Mouse (Mus musculus): ENCODE measurements around the gene Fhit. TPM values are rescaled to one million over a fixed set of nuclear protein-coding genes. Genes with fewer than 3 reads are reported as not detected.

Gene Fhit
- polyA plus RNA-seq, 1 experiment from 2014 or later: 5.6 TPM

DNA sequence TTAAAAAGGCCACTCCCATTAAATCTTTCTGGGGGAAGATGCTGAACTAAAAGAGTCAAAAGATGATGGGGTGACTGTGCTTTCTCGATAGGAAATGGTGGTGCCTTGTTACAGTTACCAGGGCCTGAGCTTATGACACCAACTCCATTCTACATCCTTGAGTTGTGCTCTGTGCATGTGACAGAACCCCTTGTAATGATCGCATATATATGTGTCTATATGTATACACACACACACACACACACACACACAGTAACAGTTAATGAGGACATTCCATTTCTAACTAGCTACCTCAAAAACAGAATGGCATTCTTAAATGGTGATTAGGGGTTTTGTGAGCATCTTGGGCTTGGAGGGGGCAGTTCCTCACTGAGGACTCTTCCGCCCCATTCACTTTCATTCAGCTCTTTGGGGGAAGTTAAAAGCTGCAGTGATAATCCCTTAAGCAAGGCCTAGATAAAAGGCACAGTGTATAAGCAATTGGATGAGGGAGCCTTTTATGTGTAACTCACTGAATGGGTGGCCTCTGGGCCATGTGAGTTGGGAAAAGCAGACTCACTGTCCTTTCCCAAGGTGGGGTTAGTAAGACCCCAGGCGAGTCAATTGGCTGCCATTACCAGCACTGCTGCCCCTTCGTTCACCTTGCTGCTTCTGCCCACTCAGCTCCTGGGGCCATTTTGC, 449.9 kb downstream of the Fhit start:
- H3K4me1 ChIP-seq (ENCODE audit: control insufficient read depth, insufficient read depth, low read length): no peaks in the 10 kb centered on the region
- WGBS (ENCODE audit: insufficient replicate concordance): 84% methylated on average over 5 of the region's 5 CpGs
- no peak overlapping the region for H3K4me2 ChIP-seq
- H3K9me3 ChIP-seq (replicated peaks; ENCODE audit: control insufficient read depth, low read length): no peaks in the 10 kb centered on the region
- H3K36me3 ChIP-seq (ENCODE audit: control insufficient read depth, insufficient read depth, low read length): no peaks in the 10 kb centered on the region
- H3K4me3 ChIP-seq (ENCODE audit: low read depth, low read length): no peak overlapping the region
- H3K27ac ChIP-seq (ENCODE audit: low read depth, low read length): no peak overlapping the region
- H3K27me3 ChIP-seq (ENCODE audit: control insufficient read depth, insufficient read depth, low read length): no peaks in the 10 kb centered on the region
- no peak overlapping the region for H3K9ac ChIP-seq (ENCODE audit: low read depth, low read length)
- ATAC-seq (replicated peaks; ENCODE audit: insufficient number of reproducible peaks, low FRiP score, low TSS enrichment): no peak

DNA sequence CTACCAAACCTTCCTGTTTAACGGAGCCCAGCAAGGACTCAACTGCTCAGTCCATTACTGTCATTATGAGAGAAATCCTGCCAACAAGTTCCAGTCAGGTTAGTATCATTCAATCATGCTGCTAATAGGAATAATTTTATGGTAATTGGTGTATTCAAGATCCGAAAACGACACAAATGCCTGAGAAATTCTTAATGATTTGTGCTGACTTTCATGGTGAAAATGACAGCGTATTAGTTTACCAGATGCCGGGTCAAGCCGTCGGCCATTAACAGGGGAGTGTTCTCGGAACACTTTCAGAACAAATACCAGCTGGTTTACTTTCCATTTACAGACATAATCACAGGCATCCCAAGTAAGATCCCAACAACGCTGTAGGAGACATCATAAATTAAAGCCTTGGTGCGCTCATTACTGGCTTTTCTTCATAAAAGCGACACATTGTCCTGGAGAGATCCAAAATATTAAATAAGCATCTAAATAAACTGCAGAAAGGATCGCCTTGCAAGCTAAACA, 451.0 kb downstream of the Fhit start:
- WGBS (ENCODE audit: insufficient replicate concordance): 84% methylated on average over 12 of the region's 12 CpGs
- ATAC-seq (replicated peaks; ENCODE audit: insufficient number of reproducible peaks, low FRiP score, low TSS enrichment): no peak

DNA sequence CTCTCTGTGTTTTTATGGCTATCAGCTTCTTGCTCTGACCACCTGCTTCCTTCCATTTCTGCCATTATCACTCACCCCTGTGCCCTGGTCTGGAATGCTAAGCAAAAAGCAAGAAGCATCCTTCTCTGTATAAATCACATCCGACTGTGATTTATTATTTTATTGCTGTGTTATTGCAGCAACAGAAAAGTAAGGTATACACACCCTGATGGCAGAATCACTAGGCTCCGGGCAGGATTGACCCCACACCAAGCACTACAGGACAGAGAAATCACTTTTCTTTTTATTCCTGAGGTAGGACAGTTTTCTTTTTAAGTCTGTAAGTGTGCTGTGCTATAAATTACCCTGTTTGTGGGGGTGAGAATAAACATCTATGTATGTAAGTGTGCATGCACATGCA, 460.1 kb downstream of the Fhit start:
- ATAC-seq (replicated peaks; ENCODE audit: insufficient number of reproducible peaks, low FRiP score, low TSS enrichment): no peak
- WGBS (ENCODE audit: insufficient replicate concordance): 66% methylated on average over 2 of the region's 2 CpGs

More for the DNA sequence above, 451.0 kb downstream of the Fhit start:
- Histone ChIP-seq H3K4me1 (ENCODE audit: control insufficient read depth, insufficient read depth, low read length) (no peaks in the 10 kb centered on the region), H3K9ac (ENCODE audit: low read depth, low read length) (no peak overlapping the region), H3K4me2 (no peak overlapping the region), H3K36me3 (ENCODE audit: control insufficient read depth, insufficient read depth, low read length) (no peaks in the 10 kb centered on the region), H3K27ac (ENCODE audit: low read depth, low read length) (no peak overlapping the region), H3K27me3 (ENCODE audit: control insufficient read depth, insufficient read depth, low read length) (no peaks in the 10 kb centered on the region), H3K4me3 (ENCODE audit: low read depth, low read length) (no peak overlapping the region), H3K9me3 (replicated peaks; ENCODE audit: control insufficient read depth, low read length) (no peaks in the 10 kb centered on the region)

DNA sequence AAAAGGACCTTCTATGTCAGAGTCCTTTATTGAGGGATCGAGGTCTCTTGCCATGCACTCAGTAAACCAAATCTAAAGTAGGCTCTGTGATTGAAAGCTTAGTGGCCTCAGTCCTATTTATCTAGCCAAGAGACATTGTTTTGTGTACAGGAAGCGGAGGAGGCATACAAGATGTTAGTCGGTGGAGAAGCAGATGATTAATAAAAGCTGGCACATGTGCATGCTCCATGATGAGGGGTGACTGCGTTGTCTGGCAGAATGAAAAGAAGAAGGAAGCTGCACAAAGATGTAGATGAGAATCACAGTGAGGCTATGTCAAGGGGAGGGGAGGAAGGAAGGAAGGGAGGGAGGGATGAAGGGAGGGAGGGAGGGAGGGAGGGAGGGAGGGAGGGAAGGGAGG, 481.8 kb downstream of the Fhit start:
- 70% methylated on average over 4 of the region's 4 CpGs for WGBS (ENCODE audit: insufficient replicate concordance)
- Histone ChIP-seq H3K4me2 (no peak overlapping the region), H3K27me3 (ENCODE audit: control insufficient read depth, insufficient read depth, low read length) (no peaks in the 10 kb centered on the region), H3K4me1 (ENCODE audit: control insufficient read depth, insufficient read depth, low read length) (no peaks in the 10 kb centered on the region), H3K9ac (ENCODE audit: low read depth, low read length) (no peak overlapping the region), H3K27ac (ENCODE audit: low read depth, low read length) (no peak overlapping the region), H3K36me3 (ENCODE audit: control insufficient read depth, insufficient read depth, low read length) (no peaks in the 10 kb centered on the region), H3K4me3 (ENCODE audit: low read depth, low read length) (no peak overlapping the region), H3K9me3 (replicated peaks; ENCODE audit: control insufficient read depth, low read length) (no peaks in the 10 kb centered on the region)
- no peak for ATAC-seq (replicated peaks; ENCODE audit: insufficient number of reproducible peaks, low FRiP score, low TSS enrichment)

More for the DNA sequence above, 460.1 kb downstream of the Fhit start:
- Histone ChIP-seq H3K27me3 (ENCODE audit: control insufficient read depth, insufficient read depth, low read length) (no peaks in the 10 kb centered on the region), H3K27ac (ENCODE audit: low read depth, low read length) (no peak overlapping the region), H3K36me3 (ENCODE audit: control insufficient read depth, insufficient read depth, low read length) (no peaks in the 10 kb centered on the region), H3K4me1 (ENCODE audit: control insufficient read depth, insufficient read depth, low read length) (no peaks in the 10 kb centered on the region), H3K4me2 (no peak overlapping the region), H3K4me3 (ENCODE audit: low read depth, low read length) (no peak overlapping the region), H3K9ac (ENCODE audit: low read depth, low read length) (no peak overlapping the region), H3K9me3 (replicated peaks; ENCODE audit: control insufficient read depth, low read length) (no peaks in the 10 kb centered on the region)

DNA sequence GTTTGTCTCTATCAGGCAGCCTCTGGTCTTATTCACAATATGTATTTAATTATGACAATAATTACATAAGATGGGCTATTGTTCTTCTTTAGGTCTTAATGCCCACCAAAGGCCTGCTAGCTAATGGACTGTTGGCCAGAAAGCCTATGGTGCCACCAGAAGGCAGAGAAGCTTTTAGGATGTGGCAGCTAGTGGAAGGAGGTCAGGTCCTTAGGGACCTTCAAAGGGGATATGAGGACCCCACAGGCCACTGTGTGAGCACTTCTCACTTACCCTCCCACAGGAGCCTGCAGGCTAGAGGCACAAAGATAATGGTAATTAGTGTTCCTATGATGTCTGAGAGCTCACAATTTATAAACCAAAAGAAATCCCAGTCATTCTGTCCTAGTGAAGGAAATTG, 482.2 kb downstream of the Fhit start:
- Histone ChIP-seq H3K4me3 (ENCODE audit: low read depth, low read length) (no peak overlapping the region), H3K27me3 (ENCODE audit: control insufficient read depth, insufficient read depth, low read length) (no peaks in the 10 kb centered on the region), H3K27ac (ENCODE audit: low read depth, low read length) (no peak overlapping the region), H3K4me2 (no peak overlapping the region), H3K9me3 (replicated peaks; ENCODE audit: control insufficient read depth, low read length) (no peaks in the 10 kb centered on the region), H3K4me1 (ENCODE audit: control insufficient read depth, insufficient read depth, low read length) (no peaks in the 10 kb centered on the region), H3K9ac (ENCODE audit: low read depth, low read length) (no peak overlapping the region), H3K36me3 (ENCODE audit: control insufficient read depth, insufficient read depth, low read length) (no peaks in the 10 kb centered on the region)
- no peak for ATAC-seq (replicated peaks; ENCODE audit: insufficient number of reproducible peaks, low FRiP score, low TSS enrichment)

DNA sequence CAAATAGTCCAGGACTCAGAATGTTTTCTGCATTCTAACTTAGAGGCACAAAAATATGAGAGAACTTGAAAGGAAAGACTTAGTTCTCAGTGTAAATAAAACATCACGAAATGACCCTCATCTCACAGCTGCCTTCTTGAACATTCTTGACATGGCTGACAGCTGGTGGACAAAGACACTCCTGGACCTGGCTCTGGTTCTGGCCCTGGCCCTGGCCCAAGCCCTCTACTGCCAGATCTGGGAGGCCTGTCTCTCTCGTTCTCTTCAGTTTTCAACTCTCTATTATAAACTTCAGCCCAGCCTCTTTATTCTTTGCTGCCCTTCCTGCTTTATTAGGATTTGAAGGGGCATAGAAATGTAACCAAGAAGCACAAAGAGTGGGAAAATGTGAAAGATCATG, 484.2 kb downstream of the Fhit start:
- ATAC-seq (replicated peaks; ENCODE audit: insufficient number of reproducible peaks, low FRiP score, low TSS enrichment): no peak
- H3K27ac ChIP-seq (ENCODE audit: low read depth, low read length): no peak overlapping the region
- no peak overlapping the region for H3K9ac ChIP-seq (ENCODE audit: low read depth, low read length)
- no peaks in the 10 kb centered on the region for H3K36me3 ChIP-seq (ENCODE audit: control insufficient read depth, insufficient read depth, low read length)
- H3K4me1 ChIP-seq (ENCODE audit: control insufficient read depth, insufficient read depth, low read length): no peaks in the 10 kb centered on the region
- WGBS (ENCODE audit: insufficient replicate concordance): 64% methylated on average over 2 of the region's 2 CpGs
- no peak overlapping the region for H3K4me3 ChIP-seq (ENCODE audit: low read depth, low read length)
- no peaks in the 10 kb centered on the region for H3K27me3 ChIP-seq (ENCODE audit: control insufficient read depth, insufficient read depth, low read length)
- H3K9me3 ChIP-seq (replicated peaks; ENCODE audit: control insufficient read depth, low read length): no peaks in the 10 kb centered on the region
- no peak overlapping the region for H3K4me2 ChIP-seq

DNA sequence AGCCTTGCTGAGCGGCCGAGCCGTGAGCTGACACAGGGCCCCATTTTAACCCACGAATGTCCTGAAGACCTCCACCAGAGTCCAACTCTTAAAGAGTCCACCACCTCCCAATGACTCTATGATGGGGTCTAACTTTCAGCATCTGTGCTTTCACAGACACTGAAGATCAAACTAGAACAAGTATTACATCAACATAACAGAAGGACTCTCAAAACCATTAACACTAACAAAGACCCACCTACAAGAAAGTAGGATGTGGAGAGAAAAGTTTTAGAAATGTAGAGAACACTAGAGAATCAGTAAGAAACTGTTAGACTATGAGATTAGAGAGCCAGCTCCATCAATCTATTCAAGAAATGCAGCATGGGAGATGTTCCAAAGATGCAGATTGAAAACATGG, 501.6 kb downstream of the Fhit start:
- H3K9me3 ChIP-seq (replicated peaks; ENCODE audit: control insufficient read depth, low read length): no peaks in the 10 kb centered on the region
- 83% methylated on average over 4 of the region's 4 CpGs for WGBS (ENCODE audit: insufficient replicate concordance)
- no peaks in the 10 kb centered on the region for H3K4me1 ChIP-seq (ENCODE audit: control insufficient read depth, insufficient read depth, low read length)
- H3K27me3 ChIP-seq (ENCODE audit: control insufficient read depth, insufficient read depth, low read length): no peaks in the 10 kb centered on the region
- H3K4me2 ChIP-seq: no peak overlapping the region
- H3K4me3 ChIP-seq (ENCODE audit: low read depth, low read length): no peak overlapping the region
- H3K9ac ChIP-seq (ENCODE audit: low read depth, low read length): no peak overlapping the region
- no peaks in the 10 kb centered on the region for H3K36me3 ChIP-seq (ENCODE audit: control insufficient read depth, insufficient read depth, low read length)
- no peak overlapping the region for H3K27ac ChIP-seq (ENCODE audit: low read depth, low read length)
- no peak for ATAC-seq (replicated peaks; ENCODE audit: insufficient number of reproducible peaks, low FRiP score, low TSS enrichment)

DNA sequence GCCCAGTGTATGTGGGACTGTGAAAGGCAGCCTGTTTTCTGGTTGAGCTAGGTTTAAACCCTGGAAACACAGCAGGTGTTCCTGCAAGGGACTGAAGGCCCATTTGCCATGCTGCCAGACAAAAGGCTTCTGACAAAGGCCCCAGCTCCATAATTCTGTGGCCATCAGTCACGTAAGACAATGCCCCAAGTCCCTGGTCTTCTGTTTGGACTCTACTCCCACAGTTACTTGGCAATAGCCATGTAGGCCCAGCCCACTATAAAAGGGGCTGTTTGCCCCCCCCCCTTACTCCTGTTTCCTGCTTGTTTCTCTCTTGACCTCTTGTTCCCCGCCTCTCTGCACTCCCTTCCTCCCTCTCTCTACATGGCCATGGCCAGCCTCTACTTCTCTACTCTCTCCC, 502.5 kb downstream of the Fhit start:
- Histone ChIP-seq H3K4me2 (no peak overlapping the region), H3K9ac (ENCODE audit: low read depth, low read length) (no peak overlapping the region), H3K36me3 (ENCODE audit: control insufficient read depth, insufficient read depth, low read length) (no peaks in the 10 kb centered on the region), H3K27me3 (ENCODE audit: control insufficient read depth, insufficient read depth, low read length) (no peaks in the 10 kb centered on the region), H3K4me3 (ENCODE audit: low read depth, low read length) (no peak overlapping the region), H3K27ac (ENCODE audit: low read depth, low read length) (no peak overlapping the region), H3K9me3 (replicated peaks; ENCODE audit: control insufficient read depth, low read length) (no peaks in the 10 kb centered on the region), H3K4me1 (ENCODE audit: control insufficient read depth, insufficient read depth, low read length) (no peaks in the 10 kb centered on the region)
- no peak for ATAC-seq (replicated peaks; ENCODE audit: insufficient number of reproducible peaks, low FRiP score, low TSS enrichment)
- 77% methylated on average over 2 of the region's 2 CpGs for WGBS (ENCODE audit: insufficient replicate concordance)

DNA sequence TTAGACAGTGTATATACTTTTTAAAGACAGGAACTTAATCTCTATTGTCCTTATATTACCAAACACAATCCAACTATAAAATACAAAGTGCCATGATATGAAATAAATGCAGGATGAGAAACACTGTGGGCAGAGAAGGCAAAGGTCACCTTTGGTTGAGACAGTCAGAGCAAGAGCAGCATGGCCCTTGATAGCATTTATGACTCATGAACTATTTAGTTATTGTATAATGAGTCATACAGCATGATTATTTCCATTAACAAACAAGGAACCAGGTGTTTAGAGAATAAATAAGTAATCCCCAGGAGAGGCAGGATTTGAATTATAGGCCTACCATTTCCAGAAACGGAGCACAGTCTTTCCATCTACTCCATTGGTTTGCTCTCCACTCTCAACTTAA, 503.6 kb downstream of the Fhit start:
- Histone ChIP-seq H3K4me2 (no peak overlapping the region), H3K36me3 (ENCODE audit: control insufficient read depth, insufficient read depth, low read length) (no peaks in the 10 kb centered on the region), H3K4me3 (ENCODE audit: low read depth, low read length) (no peak overlapping the region), H3K27ac (ENCODE audit: low read depth, low read length) (no peak overlapping the region), H3K27me3 (ENCODE audit: control insufficient read depth, insufficient read depth, low read length) (no peaks in the 10 kb centered on the region), H3K4me1 (ENCODE audit: control insufficient read depth, insufficient read depth, low read length) (no peaks in the 10 kb centered on the region), H3K9ac (ENCODE audit: low read depth, low read length) (no peak overlapping the region), H3K9me3 (replicated peaks; ENCODE audit: control insufficient read depth, low read length) (no peaks in the 10 kb centered on the region)
- 84% methylated on average over 1 of the region's 1 CpGs for WGBS (ENCODE audit: insufficient replicate concordance)
- ATAC-seq (replicated peaks; ENCODE audit: insufficient number of reproducible peaks, low FRiP score, low TSS enrichment): no peak
